Mouse (Mus musculus) liver, embryonic 14.5 days (tissue): ENCODE data around the gene Vps54.

Experiments used
- CTCF ChIP-seq: IDR thresholded peaks from 2 replicates; pipeline ENCODE4 v1.5.1; 2016; ENCODE audit warnings: antibody characterized with exemption, low read depth, control low read depth
- EP300 ChIP-seq: IDR thresholded peaks from 2 replicates; pipeline ENCODE4 v1.6.1; 2016; ENCODE audit warnings: antibody characterized with exemption, low read depth

GRCm38 (mm10) chr11:21328141-21328540 lies 89.1 kb downstream of the Vps54 start:
- TF ChIP-seq CTCF (no peak), EP300 (no peak)
